Mouse (Mus musculus): ENCODE results near the gene Ptgis. TPM values are rescaled to one million over a fixed set of nuclear protein-coding genes. Genes with fewer than 3 reads are reported as not detected.

The Ptgis gene
- polyA plus RNA-seq, 1 experiment, result 78.8 TPM

- no peaks in the 10 kb centered on the region for H3K79me3 ChIP-seq (ENCODE audit: low read depth)
- H3ac ChIP-seq (ENCODE audit: control insufficient read depth, insufficient read length, low read depth), result no peak overlapping the region
- TF ChIP-seq MYOD1 (IDR thresholded peaks at IDR 0.05; ENCODE audit: control insufficient read depth, insufficient read length, low read depth) (no peak), CEBPB (IDR thresholded peaks at IDR 0.05; ENCODE audit: low read depth) (no peak)
- H3K4me3 ChIP-seq (ENCODE audit: insufficient read depth, poor library complexity, severe bottlenecking), result no peak overlapping the region
- H3K79me2 ChIP-seq (ENCODE audit: control insufficient read depth, insufficient read depth), result no peaks in the 10 kb centered on the region
- H3K36me3 ChIP-seq (ENCODE audit: control insufficient read depth, insufficient read depth), result no peaks in the 10 kb centered on the region
- H3K27me3 ChIP-seq (ENCODE audit: control insufficient read depth, insufficient read depth, insufficient read length), result no peaks in the 10 kb centered on the region
Observed at GRCm38 (mm10) chr2:167246704-167247103, 6.3 kb upstream of the Ptgis start.

GRCm38 (mm10) chr2:167244892-167245291, 4.5 kb upstream of the Ptgis start:
- no peaks in the 10 kb centered on the region for H3K79me2 ChIP-seq (ENCODE audit: control insufficient read depth, insufficient read depth)
- no peak overlapping the region for H3ac ChIP-seq (ENCODE audit: control insufficient read depth, insufficient read length, low read depth)
- no peaks in the 10 kb centered on the region for H3K79me3 ChIP-seq (ENCODE audit: low read depth)
- H3K36me3 ChIP-seq (ENCODE audit: control insufficient read depth, insufficient read depth), result no peaks in the 10 kb centered on the region
- no peak overlapping the region for H3K4me3 ChIP-seq (ENCODE audit: insufficient read depth, poor library complexity, severe bottlenecking)
- no peaks in the 10 kb centered on the region for H3K27me3 ChIP-seq (ENCODE audit: control insufficient read depth, insufficient read depth, insufficient read length)
- no peak for TF ChIP-seq FOSL1 (IDR thresholded peaks at IDR 0.05; ENCODE audit: insufficient read depth, low read length, poor library complexity, severe bottlenecking)
- no peak for TF ChIP-seq CTCF (IDR thresholded peaks at IDR 0.05; ENCODE audit: control insufficient read depth, insufficient read depth, insufficient read length)
- TF ChIP-seq USF1 (IDR thresholded peaks at IDR 0.05; ENCODE audit: low read depth), result no peak
- no peak for TF ChIP-seq MYOG (IDR thresholded peaks at IDR 0.05; ENCODE audit: control insufficient read depth, extremely low read depth, insufficient read length)
- no peak for TF ChIP-seq CEBPB (IDR thresholded peaks at IDR 0.05; ENCODE audit: low read depth)
- TF ChIP-seq MAX (IDR thresholded peaks at IDR 0.05), result no peak
- no peak for TF ChIP-seq MYOD1 (IDR thresholded peaks at IDR 0.05; ENCODE audit: control insufficient read depth, insufficient read length, low read depth)

GRCm38 (mm10) chr2:167243831-167244563, 3.6 kb upstream of the Ptgis start:
- H3K27me3 ChIP-seq (ENCODE audit: control insufficient read depth, insufficient read depth, insufficient read length), result no peaks in the 10 kb centered on the region
- no peak overlapping the region for H3ac ChIP-seq (ENCODE audit: control insufficient read depth, insufficient read length, low read depth)
- H3K4me3 ChIP-seq (ENCODE audit: insufficient read depth, poor library complexity, severe bottlenecking), result no peak overlapping the region
- peak; percentile 99 for TF ChIP-seq MYOD1 (IDR thresholded peaks at IDR 0.05; ENCODE audit: control insufficient read depth, insufficient read length, low read depth)
- no peak for TF ChIP-seq CEBPB (IDR thresholded peaks at IDR 0.05; ENCODE audit: low read depth)
- H3K79me3 ChIP-seq (ENCODE audit: low read depth), result no peaks in the 10 kb centered on the region
- H3K36me3 ChIP-seq (ENCODE audit: control insufficient read depth, insufficient read depth), result no peaks in the 10 kb centered on the region
- H3K79me2 ChIP-seq (ENCODE audit: control insufficient read depth, insufficient read depth), result no peaks in the 10 kb centered on the region

DNA sequence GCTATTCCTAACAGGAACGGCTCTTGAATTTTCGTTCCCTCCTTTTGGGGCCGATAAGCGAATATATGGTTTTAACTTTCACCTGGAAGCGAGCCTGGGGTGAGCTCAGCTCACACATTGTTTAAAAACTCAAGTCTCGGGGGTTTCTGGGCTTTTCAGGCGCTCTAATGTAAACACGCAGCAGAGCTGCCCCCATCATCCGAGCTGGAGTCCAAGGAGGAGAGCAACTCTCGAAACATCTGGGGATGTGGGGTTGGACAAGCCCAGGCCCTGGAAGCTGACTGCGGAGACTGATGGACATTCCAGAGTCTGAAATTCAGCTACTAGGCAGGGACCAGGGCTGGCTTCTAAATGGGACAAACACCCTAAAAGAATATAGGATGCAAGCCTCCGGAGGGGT, 1.1 kb downstream of the Ptgis start:
- no peak for TF ChIP-seq MYOG (IDR thresholded peaks at IDR 0.05; ENCODE audit: control insufficient read depth, extremely low read depth, insufficient read length)
- no peak for TF ChIP-seq MAX (IDR thresholded peaks at IDR 0.05)
- TF ChIP-seq CTCF (IDR thresholded peaks at IDR 0.05; ENCODE audit: control insufficient read depth, insufficient read depth, insufficient read length), result no peak
- TF ChIP-seq USF1 (IDR thresholded peaks at IDR 0.05; ENCODE audit: low read depth), result no peak
- TF ChIP-seq FOSL1 (IDR thresholded peaks at IDR 0.05; ENCODE audit: insufficient read depth, low read length, poor library complexity, severe bottlenecking), result no peak
- no peak for TF ChIP-seq CEBPB (IDR thresholded peaks at IDR 0.05; ENCODE audit: low read depth)
- TF ChIP-seq MYOD1 (IDR thresholded peaks at IDR 0.05; ENCODE audit: control insufficient read depth, insufficient read length, low read depth), result no peak
- no peaks in the 10 kb centered on the region for H3K36me3 ChIP-seq (ENCODE audit: control insufficient read depth, insufficient read depth)
- H3K79me3 ChIP-seq (ENCODE audit: low read depth), result peaks cover 1% of the 10 kb centered on the region
- H3K4me3 ChIP-seq (ENCODE audit: insufficient read depth, poor library complexity, severe bottlenecking), result peak overlapping the region; percentile 16
- no peak overlapping the region for H3ac ChIP-seq (ENCODE audit: control insufficient read depth, insufficient read length, low read depth)
- no peaks in the 10 kb centered on the region for H3K27me3 ChIP-seq (ENCODE audit: control insufficient read depth, insufficient read depth, insufficient read length)
- H3K79me2 ChIP-seq (ENCODE audit: control insufficient read depth, insufficient read depth), result peaks cover 8% of the 10 kb centered on the region

- Histone ChIP-seq H3K36me3 (ENCODE audit: control insufficient read depth, insufficient read depth) (no peaks in the 10 kb centered on the region), H3K79me2 (ENCODE audit: control insufficient read depth, insufficient read depth) (peaks cover 8% of the 10 kb centered on the region), H3K79me3 (ENCODE audit: low read depth) (peaks cover 1% of the 10 kb centered on the region), H3K27me3 (ENCODE audit: control insufficient read depth, insufficient read depth, insufficient read length) (no peaks in the 10 kb centered on the region), H3K4me3 (ENCODE audit: insufficient read depth, poor library complexity, severe bottlenecking) (no peak overlapping the region), H3ac (ENCODE audit: control insufficient read depth, insufficient read length, low read depth) (no peak overlapping the region)
- TF ChIP-seq MYOG (IDR thresholded peaks at IDR 0.05; ENCODE audit: control insufficient read depth, extremely low read depth, insufficient read length), result no peak
- no peak for TF ChIP-seq CTCF (IDR thresholded peaks at IDR 0.05; ENCODE audit: control insufficient read depth, insufficient read depth, insufficient read length)
- no peak for TF ChIP-seq CEBPB (IDR thresholded peaks at IDR 0.05; ENCODE audit: low read depth)
- no peak for TF ChIP-seq USF1 (IDR thresholded peaks at IDR 0.05; ENCODE audit: low read depth)
- TF ChIP-seq FOSL1 (IDR thresholded peaks at IDR 0.05; ENCODE audit: insufficient read depth, low read length, poor library complexity, severe bottlenecking), result no peak
- no peak for TF ChIP-seq MAX (IDR thresholded peaks at IDR 0.05)
- TF ChIP-seq MYOD1 (IDR thresholded peaks at IDR 0.05; ENCODE audit: control insufficient read depth, insufficient read length, low read depth), result no peak
Observed at GRCm38 (mm10) chr2:167237224-167237623, 3.2 kb downstream of the Ptgis start.

GRCm38 (mm10) chr2:167236174-167236573, 4.2 kb downstream of the Ptgis start:
- H3K27me3 ChIP-seq (ENCODE audit: control insufficient read depth, insufficient read depth, insufficient read length), result no peaks in the 10 kb centered on the region
- peaks cover 8% of the 10 kb centered on the region for H3K79me2 ChIP-seq (ENCODE audit: control insufficient read depth, insufficient read depth)
- peaks cover 1% of the 10 kb centered on the region for H3K79me3 ChIP-seq (ENCODE audit: low read depth)
- no peak overlapping the region for H3K4me3 ChIP-seq (ENCODE audit: insufficient read depth, poor library complexity, severe bottlenecking)
- H3K36me3 ChIP-seq (ENCODE audit: control insufficient read depth, insufficient read depth), result no peaks in the 10 kb centered on the region
- H3ac ChIP-seq (ENCODE audit: control insufficient read depth, insufficient read length, low read depth), result no peak overlapping the region
- TF ChIP-seq MYOD1 (IDR thresholded peaks at IDR 0.05; ENCODE audit: control insufficient read depth, insufficient read length, low read depth), result peak; percentile 79
- no peak for TF ChIP-seq MYOG (IDR thresholded peaks at IDR 0.05; ENCODE audit: control insufficient read depth, extremely low read depth, insufficient read length)
